Mouse (Mus musculus) testis, postnatal 14 days (tissue): ENCODE results near the gene Zfp580.
"Not testable (repeated sequence)": the region's sequence is repeated elsewhere in the genome, so short reads cannot be mapped to it uniquely, and the experiment has no call there.

ENCODE experiments used
- DNase-seq: peaks from one replicate; pipeline ENCODE4 v3.0.0; 2021; ENCODE audit warnings: low spot score

The Zfp580 gene

GRCm38 (mm10) chr7:5051193-5052192, at the start of gene Zfp580:
Gene Zfp580, plus strand, starts transcription at chr7:5051538.
- DNase-seq: peak; percentile 85

DNA sequence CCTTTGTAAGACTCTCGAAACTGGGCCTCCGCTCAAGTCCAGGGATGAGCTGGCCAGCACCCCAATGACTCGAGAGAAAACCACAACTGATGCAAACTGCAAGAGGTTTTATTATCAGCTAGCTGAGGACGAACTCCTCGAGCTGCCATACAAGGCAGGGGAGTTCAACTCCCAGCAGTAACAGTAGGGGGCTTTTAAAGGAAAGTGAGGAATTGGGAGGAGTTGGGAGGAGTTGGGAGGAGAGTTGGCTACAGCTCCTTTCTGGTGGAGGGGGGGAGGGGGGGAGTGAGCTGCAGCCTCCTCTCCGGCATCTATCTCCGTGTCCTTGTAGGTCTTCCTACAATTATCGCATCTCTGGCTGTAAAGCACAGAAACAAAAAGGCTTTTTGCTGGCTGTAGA, 48.5 kb upstream of the Zfp580 start:
- DNase-seq: not testable (repeated sequence)

DNA sequence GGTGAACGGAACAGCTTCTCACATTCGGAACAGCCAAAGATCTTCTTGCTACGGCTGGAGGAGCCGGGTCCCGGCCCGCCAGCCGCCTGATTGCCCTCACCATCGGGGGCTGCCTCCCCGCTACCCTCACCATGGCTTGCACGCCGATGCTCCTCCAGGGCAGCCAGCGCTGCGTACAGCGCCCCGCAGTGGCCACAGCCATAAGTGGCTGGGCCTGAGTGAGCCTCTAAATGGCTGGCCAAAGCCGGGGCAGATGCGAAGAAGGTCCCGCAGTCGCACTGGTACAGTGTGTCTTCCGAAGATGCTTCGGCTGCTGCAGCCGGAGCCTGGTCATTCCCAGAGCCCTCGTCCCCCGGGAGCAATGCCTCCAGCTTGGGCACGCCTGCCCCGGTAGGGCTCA, 43.1 kb upstream of the Zfp580 start:
- DNase-seq: no peak

DNA sequence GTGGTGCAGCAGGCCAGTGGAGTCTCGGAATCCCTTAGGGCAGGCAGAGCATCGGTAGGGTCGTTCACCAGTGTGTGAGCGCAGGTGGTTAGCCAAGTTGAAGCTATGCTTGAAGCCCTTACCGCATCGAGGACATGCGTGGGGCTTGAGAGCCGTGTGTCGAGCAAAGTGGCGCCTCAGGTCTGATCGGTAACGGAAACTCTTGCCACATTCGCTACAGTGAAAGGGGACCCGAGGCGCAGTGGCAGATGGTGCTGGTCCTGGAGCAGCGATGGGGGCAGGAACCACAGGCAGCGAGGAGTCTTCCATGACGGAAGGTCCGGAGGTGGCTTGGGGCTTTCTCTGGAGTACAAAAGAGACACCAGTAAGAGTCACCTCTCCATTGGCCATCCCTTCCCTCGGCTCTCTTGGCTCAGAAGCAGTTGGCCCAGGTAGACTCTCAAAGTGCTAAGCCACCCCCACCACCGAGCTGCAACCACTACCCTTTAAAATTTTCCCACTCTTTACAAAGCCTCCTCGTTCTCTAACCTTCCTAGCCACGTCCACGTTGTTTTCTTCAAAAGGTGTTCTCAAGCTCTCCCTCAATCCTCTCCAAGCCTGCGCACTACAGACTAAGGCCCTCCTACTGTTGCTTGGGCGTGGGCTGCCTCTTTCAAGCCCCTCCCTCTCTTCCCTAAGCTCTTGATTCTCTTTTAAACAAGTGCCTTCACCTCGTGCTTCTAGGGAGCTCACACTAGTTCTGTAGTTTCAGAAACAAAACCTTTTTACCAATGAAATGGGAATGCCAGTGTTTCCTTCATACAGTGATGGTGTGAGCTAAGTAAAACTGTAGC, 38.4 kb upstream of the Zfp580 start:
- DNase-seq: no peak

DNA sequence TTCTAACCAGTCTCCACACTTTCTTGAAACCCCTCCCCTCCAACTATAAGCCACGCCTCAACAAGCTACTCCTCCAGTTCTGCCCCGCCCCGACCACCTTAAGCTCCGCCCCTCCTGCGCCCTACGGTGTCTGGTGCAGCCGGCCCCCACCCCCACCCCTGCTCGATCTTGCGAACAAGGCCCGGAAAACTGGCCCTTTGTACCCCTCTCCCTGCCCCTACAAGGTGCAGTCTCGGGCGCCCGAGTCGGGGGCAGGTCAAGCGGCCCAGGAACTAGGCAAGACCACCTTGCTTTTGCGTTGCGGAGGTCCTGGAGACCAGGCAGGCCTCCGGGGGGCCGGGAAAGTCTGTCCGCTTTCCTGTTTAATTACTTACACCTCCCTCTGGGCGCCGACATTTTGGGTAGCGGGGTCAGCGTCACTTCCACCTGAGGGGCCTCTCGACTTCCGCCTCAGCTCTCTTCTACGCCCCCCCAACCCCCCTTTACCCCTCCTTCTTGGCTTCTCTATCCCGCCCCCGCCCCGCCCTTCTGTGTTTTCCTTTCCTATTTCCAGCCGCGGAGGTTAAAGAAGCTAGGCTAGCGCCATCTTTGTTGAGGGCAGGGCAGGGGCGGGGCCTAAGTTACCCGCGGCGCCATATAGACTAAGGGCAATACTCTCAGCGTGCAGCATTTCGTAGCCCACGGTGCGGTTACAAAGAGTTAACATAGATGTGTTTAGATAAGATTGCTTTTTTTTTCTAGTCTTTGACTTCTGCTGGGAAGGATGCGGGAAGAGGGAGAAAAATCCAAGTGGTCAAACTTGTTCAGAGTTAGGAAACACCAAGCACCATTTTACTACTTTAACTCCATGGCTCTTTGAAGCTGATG, 36.9 kb upstream of the Zfp580 start, which contains the start of the genes Zfp524 and Fiz1:
TSS of gene Zfp524 (plus strand) at position 165 of the 867 bp plus-strand sequence.
TSS of gene Fiz1 (minus strand) at position 447 of the 867 bp plus-strand sequence.
- peak; percentile 95 for DNase-seq

DNA sequence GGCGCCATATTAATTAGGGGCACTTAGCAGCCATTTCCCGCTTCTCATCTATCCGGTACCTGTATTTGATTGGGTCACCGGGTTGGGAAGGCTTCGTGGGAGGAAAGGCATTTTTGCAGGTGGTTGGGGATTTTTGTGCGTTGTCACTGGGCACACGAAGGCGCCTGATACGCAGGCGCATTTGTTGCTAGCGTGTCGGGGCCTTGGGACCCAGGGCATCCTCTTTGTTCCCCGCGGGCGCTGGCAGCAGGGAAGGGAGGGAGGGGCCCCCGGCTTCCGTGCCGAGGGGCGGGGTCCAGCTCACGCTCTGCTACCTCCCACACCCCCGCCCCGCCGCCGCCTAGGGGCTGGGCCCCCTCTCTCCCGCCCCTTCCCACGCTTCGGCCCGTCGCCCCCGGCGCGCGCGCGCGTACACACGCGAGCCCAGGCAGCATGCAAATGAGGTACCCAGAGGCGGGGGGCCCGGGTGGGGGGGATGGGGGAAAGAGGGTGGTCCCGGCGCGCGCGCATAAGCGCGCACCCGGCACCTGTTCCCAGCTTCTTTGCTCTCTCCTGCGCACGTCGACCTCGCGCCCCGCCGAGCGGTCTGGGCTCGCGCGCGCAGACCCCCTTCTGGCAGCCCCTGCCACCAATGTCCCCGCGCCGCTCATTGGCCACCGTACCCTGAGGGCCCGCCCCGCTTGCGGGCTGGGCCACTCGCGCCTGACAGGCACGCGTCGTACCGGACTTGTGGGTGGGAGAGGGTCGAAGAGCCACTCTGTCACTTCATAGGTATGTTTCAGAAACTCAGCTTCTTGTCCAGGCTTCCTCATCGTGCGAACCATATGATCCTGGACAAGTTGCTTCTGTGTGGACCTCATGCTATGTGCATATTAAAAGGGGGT, 36.0 kb upstream of the Zfp580 start, which contains the start of gene Gm44973:
TSS of gene Gm44973 (plus strand) at position 379 of the 884 bp plus-strand sequence.
- peak; percentile 94 for DNase-seq

DNA sequence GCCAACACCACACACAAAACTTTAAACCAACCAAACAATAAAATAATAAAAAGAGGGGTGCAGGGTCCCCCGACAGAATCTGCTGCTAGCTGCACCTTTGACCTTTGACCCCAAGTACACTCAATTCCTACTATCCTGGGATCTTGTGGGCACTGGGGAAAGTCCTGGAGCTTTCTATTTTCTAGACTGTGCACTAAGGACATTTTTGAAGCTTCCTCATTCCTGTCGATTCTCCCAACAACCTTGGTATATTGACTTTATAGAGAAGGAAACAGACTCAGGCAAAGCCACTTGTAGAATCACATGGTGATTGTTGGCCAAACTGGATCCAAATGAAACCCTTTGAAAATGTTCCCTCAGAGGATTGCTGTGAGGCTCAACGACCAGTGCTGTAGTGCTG, 35.3 kb upstream of the Zfp580 start:
- no peak for DNase-seq

- DNase-seq: no peak
These were observed 34.4 kb upstream of the Zfp580 start for GRCm38 (mm10) chr7:5016920-5017319.

- DNase-seq: no peak
These were observed 34.0 kb upstream of the Zfp580 start for GRCm38 (mm10) chr7:5017352-5017751.

- DNase-seq: no peak
These were observed 33.4 kb upstream of the Zfp580 start for GRCm38 (mm10) chr7:5017931-5018330.

GRCm38 (mm10) chr7:5019576-5019975, 31.8 kb upstream of the Zfp580 start:
- DNase-seq: not testable (repeated sequence)

- DNase-seq: peak; percentile 98
These were observed 31.2 kb upstream of the Zfp580 start, which contains the start of the genes Zfp865 and Ccdc106 for GRCm38 (mm10) chr7:5020000-5020681. Gene Zfp865, plus strand, starts transcription at chr7:5020376. Gene Ccdc106, plus strand, starts transcription at chr7:5020553.

DNA sequence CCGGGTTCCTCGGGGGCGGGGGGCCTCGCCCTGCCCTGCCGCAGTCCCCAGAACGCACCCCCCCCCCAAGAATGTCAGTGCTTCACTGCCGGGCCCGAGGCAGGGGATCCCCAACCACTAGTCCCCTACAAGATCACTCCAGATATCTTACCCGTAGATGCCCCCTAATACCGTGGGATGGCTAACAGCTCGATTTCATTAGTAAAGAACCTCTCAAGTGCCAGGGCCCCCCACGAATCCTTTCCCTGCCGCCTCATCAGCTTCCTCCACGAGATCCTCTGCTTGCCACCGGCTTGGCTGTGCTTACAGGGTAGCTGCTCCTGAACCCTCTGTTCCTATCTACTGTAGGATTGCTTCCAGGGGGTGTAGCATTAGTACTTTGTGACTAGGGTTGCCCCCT, 30.7 kb upstream of the Zfp580 start:
- DNase-seq: no peak

GRCm38 (mm10) chr7:5021197-5021596, 30.1 kb upstream of the Zfp580 start:
- no peak for DNase-seq

- DNase-seq: no peak
These were observed 21.8 kb upstream of the Zfp580 start for GRCm38 (mm10) chr7:5029543-5029942.

DNA sequence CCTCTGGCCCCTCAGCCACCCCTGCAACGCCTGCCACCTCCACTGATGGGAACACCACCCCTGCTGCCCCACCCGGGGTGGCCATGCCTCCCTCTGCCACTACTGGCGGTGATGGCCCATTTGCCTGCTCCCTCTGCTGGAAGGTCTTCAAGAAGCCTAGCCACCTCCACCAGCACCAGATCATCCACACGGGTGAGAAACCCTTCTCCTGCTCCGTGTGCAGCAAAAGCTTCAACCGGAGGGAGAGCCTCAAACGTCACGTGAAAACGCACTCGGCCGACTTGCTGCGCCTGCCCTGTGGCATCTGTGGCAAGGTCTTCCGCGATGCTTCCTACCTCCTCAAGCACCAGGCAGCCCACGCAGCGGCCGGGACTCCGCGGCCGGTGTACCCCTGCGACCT, 21.4 kb upstream of the Zfp580 start:
- no peak for DNase-seq

GRCm38 (mm10) chr7:5030554-5031275, 20.6 kb upstream of the Zfp580 start:
- DNase-seq: peak; percentile 22

GRCm38 (mm10) chr7:5031496-5031895, 19.8 kb upstream of the Zfp580 start:
- DNase-seq: no peak

GRCm38 (mm10) chr7:5033818-5034217, 17.5 kb upstream of the Zfp580 start, which contains the start of gene 4632433K11Rik:
Gene 4632433K11Rik, plus strand, starts transcription at chr7:5034118.
- no peak for DNase-seq
